Mouse (Mus musculus): ENCODE results near the gene Cckbr.

GRCm38 (mm10) chr7:105406322-105406721, 19.2 kb upstream of the Cckbr start:
- TF ChIP-seq EP300 (optimal IDR thresholded peaks at IDR 0.05) = no peak
- no peak for TF ChIP-seq CTCF (IDR thresholded peaks at IDR 0.05; ENCODE audit: low read depth)

All from stomach, postnatal 0 days (tissue).